Mouse (Mus musculus) skeletal muscle tissue, adult 2 months (tissue): ENCODE data around the gene Rai1.

Experiments used
- DNase-seq: peaks from one replicate; pipeline ENCODE4 v3.0.0-alpha.2; 2012; ENCODE audit warnings: low read depth, low spot score

The Rai1 gene

DNA sequence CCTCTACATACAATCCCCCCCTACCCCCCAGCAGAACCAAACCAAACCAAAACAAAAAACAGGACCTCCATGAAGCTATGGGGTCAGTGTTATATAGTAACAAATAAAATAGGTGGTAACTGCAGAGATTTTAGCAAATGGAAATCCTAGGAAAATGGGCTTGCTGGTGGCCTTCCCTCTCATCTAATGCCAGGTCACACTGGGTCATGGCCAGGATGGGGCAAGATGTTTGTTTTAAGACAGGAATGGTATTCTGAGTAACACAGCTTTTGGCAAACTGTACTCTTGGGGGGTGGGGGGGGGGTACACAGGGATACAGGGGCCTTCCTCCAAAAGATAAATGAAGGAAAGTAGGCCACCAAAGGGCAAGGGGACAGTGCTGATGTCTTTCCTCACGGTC lies 57.7 kb downstream of the Rai1 start:
- DNase-seq = no peak

DNA sequence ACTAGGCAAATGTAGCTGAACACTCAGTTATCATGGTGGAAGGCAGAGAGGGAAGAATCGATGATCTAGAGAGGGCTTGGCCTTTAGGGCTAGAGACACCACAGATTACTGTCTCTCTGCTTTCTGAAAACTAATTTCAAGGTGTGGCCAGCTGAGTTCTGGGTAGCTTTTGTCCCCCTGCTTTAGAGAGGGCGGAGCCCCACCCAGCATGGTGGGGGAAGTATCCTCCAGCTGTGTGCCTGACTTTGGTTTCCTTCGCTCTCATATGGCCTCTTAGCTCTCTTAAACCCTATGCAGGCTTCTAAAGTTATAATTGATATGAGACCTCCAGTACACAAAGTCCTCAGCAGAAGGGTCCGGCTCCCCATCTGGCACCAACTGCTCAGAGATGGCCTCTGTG lies 58.5 kb downstream of the Rai1 start:
- no peak for DNase-seq

DNA sequence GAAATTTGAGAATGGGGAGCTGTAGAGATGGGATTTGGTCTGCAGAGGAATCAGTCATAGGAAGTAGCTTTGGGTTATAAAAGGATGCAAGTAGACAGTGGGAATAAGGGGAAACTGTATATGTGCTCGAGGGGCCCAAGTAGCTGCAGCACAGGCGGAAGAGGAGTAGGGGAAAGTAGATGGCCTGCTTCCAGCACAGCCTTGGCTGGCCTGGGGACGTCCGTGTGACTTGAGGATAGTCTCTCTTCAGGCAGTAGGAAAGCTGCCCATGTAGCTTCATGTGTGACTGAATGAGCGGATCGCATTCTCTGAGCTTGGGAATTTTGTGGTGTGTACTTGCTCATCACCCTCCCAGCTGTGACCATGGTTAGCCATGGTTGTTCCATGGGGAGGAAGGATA lies 59.6 kb downstream of the Rai1 start:
- no peak for DNase-seq

DNA sequence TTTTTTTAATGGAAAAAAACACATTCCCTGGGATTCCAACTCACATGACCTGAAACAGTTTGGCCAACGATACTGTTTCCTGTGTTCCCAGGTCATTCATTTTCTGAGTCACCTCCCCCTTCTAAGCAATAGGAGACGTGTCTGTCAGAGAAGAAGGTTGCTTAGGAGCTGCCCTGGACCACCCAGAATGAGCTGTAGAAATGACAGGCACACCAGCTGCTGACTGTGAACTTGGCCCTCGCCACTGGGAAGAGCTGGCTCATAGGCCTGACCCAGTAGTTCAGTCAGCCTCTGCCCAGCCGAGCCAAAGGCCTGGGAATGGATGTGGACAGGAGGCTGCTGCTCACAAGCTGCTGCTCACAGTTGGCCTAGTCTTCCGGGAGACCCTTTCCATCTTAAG lies 60.3 kb downstream of the Rai1 start:
- peak; percentile 54 for DNase-seq

DNA sequence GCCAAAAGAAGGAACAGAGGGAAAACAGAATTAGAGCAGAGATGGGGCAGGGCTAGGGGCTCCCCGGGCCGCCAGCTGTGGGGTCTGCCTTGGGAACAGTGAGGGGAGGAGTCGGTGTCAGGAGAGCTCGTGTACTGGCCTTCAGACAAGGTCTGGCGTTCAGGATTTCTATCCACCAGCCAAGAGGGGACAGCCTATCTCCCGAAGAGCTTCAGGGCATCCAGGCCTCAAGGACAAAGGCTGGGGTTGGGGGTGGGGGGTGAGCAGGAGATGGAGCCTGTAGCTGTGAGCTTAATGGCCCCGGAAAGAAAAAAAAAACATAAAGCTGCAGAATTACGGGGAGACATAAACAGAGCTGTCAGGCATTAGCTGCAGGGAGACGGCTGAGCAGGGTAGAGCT lies 64.0 kb downstream of the Rai1 start:
- DNase-seq = no peak

DNA sequence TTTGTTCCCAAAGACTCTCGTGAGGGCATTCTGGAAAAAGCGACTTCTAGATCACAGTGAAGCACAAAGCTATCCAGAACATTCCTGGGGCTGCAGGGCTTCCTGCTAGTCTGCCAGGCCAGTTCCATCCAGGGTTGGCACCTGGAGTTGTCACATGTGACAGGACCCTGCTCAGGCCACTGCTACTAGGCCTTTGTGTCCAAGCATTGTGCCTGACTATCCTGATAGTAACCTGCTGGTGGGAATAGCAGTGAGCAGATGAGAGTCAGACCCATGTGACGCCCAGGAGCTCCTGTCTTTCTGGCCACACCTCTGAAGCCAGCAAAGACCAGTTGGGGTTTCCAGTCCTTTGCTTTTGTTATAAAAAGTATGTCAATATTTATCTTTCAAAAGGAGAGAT lies 67.3 kb downstream of the Rai1 start:
- DNase-seq = no peak

DNA sequence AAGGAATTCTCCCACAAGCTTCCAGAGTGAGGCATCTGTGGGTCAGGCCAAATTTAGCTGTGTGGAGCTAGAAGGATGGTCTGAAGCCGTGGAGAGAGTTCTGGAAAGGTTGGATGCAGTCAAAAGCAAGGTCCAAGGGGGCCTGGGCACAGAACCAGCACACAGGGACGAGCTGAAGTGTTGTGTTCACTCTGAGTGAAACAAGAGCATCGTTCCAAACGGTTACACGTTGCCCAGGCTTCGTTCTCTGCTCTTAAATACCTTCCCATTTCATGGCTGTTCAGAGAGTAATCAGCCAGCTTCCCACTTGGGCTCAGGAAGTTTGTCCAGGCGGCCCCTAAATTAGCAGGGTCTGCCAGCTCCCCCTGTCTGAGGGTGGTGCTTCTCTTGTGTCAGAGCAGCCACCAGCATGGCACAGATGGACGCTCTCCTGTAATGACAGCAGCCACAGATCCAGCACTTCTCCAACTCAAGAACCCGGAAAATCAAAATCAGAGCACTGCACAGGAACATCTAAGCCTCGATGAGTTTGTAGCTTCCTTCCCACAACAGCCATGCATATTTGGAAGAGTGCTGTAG lies 68.9 kb downstream of the Rai1 start:
- no peak for DNase-seq

DNA sequence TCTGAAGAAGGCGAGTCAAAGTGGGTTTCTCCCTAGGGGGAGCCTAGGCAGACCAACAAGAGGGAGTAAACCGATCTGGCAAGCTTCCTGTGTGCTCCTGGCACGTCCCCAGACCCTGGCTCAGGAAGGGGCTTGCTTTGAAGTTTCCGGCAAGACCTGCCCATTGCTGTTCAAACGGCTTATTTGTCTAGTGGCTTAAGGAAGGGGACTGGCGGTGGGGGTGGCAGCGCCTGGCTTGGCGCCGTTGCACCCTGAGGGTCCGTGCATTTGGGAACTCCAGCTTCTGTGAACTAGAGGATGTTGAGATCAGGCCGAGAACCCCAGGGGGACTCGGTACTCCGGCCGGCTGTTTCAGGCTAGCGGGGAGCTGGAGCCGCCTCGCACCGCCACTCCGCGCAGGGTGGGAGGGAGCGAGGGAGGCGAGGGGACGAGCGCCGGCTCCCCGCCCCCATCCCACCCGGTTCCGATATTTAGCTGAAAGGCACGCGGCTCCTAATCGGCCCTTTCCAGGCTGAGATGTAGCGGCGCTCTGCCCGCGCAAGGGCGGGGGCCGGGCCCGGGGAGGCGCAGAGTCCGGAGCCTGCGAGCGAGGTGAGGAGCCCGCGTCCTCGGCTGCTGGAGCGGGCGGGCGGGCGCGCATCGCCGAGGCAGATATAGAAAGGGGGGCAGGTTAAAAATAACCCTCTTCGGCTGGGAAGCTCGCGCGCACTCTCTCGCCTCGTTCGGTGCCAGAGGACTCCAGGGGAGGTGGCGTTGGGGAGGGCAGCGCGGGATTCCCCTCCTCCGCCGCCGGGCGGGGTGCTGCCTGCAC lies 70.8 kb downstream of the Rai1 start:
- peak; percentile 82 for DNase-seq

DNA sequence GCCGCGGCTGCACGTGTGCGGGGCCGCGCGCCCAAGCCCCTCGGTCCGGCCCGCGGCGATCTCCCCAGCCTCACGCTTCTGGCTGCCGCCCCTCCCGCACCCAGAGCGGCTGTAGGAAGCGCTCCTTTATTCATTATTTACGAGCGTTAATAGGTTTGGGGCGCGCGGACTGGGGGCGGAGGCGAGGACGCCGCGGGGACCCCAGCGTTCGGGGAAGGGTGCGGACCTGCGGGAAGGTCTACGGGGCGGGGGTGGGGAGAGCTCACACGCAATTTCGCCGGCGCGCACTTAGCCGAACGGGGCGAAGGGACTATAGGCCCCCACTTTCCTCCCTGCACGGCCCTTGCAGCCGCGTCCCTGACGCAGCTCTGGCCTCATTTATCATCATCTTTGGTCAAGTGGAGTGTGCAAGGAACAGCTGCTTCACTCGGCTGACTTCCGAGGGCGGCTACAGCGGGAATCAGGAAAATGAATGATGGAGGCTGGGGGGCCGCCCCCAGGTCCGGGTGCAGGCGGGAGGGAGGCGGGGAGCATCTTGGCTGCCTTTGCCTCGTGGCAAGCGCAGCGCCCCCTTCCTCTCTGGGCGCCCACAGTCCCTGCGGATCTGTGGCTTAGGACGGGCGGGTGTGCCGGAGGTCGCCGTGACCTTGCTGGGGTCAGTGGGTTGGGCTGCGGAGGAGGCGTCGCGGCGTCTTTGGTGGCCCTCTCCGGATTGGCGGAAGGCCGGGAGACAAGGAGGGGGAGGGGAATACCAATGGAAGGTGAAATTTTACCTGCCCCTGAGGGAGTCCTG lies 71.6 kb downstream of the Rai1 start:
- DNase-seq = peak; percentile 83

DNA sequence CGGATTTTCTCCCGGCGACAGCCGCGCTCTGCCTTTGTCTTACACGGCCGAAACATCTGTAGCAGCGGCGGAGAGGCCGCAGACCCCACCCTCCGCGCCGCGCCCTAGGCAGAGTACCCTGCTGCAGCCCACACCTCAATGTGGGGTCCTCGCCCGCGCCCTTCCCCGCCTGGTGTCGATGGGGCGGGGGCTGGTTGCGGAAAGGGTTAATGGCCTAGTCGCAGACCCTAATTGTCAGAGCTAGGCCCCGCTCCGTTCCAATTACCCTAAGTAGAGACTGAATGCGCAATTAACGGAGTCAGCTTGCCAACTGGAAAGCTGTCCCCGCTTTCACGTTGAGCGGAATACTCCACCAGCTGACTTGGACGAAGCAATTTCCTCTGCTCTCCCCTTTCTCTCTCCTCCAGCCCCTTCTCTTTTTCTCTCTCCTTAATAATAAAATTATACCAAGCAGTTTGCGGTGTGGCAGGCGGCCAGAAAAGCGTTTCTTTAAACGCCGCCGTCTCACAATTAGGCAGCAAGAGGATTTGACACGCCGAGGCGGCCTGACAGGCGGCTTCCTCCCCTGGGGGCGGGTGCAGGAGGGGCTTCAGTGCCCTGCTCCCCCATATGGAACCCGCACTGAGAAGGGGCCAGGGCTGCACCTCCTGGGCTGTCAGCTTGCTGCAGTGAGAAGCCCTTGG lies 72.3 kb downstream of the Rai1 start:
- DNase-seq = no peak

DNA sequence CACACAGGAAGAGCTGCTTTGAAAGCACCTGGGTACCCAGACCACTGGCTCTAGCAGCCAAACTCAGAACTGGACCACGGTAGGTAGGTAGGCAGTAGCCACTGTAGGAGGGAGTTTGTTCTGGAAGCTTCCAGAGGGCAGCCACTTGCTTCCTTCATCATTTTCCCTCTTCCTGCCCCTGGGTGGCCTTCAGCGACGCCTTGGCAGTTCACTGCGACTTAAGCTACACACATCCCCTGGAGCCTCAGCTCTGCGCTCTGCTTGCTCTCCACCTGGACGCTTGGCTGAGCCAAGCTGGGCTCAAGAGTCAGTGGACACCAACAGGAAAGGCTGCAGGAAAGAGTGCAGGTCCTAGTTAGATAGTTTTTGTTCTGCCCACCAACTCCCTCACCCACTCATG lies 73.2 kb downstream of the Rai1 start:
- no peak for DNase-seq

DNA sequence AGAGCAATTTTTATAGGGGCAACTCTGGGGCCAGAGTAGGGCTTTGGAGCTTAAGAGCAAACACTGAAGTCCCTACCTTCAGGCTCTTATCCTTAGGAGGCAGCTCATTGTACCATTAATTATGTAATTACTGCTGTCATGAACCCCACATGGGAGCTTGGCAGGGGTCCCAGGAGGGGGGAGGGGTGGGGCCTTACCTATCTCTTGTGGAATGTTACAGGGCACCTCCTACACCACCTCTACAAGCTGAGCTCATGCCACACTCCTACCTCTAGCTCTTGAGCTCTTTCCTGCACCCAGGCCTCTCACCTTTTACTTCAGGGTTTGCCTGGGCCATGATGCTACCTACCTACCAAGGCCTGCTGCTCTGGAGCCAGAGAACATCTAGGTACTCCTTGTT lies 73.7 kb downstream of the Rai1 start:
- no peak for DNase-seq

DNA sequence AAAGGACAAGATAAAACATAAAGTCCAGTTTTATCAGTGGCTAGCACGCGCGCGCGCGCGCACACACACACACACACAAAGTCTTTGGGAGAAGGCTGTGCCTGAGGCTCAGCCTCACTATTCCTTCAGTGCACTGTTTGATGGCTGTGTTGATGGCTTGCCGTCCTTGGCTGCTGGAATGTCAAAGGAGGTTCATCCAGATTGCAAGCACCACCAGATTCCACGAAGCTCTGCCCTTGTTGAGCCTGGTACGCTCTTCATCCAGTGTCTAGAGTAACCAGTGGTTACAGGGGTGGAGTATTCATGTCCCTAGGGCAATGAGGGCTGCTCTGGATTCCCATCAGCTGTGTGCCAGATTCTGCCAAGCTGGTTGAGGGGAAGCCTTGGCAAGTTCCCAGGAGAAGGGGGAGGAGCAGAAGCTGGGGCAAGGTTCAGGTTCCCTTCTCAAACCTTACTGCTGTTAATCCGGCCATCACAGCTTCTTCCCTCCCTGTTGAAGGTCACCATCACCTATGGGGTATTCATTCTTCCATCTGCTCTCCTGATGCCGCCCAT lies 77.4 kb downstream of the Rai1 start:
- DNase-seq = peak; percentile 72

DNA sequence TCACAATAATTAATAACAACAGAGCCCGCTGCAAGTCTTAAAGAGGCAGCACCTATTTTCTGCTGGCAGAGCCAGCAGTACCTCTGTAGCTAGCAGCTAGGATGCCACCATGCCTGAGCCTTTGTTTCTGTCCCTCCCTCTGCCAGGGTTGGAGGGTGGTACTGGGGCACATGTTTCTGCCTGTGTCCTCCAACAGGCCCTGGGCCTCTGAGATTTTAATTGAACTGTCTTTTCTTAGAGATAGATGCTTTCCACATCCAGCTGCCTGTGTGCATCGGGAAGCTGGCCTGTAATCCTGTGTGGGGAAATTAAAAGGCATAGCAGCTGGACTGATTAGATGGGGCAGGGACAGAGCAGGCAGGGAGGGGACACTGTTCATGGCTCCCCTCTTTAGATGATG lies 77.9 kb downstream of the Rai1 start:
- DNase-seq = no peak

DNA sequence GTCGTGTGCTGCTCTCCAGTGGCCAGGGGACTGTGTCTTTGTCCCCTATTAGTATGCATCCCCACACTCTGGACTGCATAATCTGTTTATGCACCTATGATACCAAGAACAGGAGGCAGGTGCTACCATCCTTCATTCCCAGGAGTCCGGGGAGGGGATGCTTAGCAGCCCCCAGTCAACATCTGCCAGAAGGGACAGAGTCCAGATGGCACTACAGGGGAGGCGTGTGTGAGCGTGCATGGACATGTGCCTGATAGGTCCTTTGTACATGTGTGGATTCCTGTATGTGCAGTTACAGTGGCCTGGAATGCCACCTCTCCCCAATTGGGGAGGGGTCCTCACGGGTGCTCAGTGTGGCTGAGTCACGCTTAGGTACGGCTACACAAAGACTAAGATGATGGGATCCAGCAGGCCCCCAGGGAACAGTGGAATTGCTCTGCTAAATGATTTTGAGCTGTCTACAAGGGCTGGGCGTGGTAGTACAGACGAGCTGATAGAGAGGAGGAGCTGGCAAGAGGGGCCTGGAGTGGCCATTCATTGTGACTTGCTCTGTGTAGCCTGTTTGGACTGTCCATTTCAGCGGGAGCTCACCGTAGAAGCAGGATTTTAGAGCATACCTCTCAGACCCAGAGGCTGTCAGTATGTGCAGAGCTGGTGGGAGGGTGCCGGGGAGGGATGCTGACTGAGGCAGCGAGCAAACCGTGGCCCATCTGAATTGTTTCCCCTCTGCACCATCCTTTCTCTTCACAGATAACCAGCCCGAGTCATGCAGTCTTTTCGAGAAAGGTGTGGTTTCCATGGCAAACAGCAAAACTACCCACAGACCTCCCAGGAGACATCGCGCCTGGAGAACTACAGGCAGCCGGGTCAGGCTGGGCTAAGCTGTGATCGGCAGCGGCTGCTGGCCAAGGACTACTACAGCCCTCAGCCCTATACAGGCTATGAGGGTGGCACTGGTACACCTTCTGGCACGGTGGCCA lies 79.8 kb downstream of the Rai1 start:
- DNase-seq = no peak

DNA sequence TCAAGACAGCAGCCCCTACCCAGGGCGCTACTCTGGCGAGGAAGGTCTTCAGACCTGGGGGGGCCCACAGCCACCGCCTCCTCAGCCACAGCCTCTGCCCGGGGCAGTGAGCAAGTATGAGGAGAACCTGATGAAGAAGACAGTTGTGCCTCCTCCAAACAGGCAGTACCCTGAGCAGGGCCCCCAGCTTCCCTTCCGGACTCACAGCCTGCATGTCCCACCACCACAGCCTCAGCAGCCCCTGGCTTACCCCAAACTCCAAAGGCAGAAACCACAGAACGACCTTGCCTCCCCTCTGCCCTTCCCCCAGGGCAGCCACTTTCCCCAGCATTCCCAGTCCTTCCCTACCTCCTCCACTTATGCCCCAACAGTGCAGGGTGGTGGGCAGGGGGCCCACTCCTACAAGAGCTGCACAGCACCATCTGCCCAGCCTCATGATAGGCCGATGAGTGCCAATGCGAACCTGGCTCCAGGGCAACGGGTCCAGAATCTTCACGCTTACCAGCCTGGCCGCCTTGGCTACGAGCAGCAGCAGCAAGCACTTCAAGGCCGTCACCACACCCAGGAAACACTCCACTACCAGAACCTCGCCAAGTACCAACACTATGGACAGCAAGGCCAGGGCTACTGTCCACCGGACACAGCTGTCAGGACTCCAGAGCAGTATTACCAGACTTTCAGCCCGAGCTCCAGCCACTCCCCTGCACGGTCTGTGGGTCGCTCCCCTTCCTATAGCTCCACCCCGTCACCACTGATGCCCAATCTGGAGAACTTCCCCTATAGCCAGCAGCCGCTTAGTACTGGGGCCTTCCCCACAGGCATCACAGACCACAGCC lies 80.8 kb downstream of the Rai1 start:
- no peak for DNase-seq

DNA sequence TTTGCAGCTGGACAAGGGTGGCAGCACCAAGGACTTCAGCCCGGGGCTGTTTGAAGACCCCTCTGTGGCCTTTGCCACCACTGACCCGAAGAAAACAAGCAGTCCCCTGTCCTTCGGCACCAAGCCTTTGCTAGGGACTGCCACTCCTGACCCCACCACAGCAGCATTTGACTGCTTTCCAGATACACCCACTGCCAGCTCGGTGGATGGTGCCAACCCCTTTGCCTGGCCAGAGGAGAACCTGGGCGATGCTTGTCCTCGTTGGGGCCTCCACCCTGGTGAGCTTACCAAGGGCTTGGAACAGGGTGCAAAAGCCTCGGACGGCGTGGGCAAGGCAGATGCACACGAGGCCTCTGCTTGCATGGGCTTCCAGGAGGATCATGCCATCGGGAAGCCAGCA lies 82.3 kb downstream of the Rai1 start:
- DNase-seq = no peak

DNA sequence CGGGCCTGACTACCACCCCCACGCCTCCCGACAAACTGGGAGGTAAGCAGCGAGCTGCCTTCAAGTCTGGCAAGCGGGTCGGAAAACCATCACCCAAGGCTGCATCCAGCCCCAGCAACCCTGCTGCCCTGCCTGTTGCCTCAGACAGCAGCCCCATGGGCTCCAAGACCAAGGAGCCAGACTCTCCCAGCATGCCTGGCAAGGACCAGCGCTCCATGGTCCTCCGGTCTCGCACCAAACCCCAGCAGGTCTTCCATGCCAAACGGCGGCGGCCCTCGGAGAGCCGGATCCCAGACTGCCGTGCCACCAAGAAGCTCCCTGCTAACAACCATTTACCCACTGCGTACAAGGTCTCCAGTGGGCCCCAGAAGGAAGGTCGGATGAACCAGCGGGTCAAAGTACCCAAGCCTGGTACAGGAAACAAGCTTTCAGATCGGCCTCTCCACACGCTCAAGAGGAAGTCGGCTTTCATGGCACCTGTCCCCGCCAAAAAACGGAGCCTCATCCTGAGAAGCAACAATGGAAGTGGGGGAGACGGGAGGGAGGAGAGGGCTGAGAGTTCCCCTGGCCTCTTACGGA lies 83.6 kb downstream of the Rai1 start:
- no peak for DNase-seq

DNA sequence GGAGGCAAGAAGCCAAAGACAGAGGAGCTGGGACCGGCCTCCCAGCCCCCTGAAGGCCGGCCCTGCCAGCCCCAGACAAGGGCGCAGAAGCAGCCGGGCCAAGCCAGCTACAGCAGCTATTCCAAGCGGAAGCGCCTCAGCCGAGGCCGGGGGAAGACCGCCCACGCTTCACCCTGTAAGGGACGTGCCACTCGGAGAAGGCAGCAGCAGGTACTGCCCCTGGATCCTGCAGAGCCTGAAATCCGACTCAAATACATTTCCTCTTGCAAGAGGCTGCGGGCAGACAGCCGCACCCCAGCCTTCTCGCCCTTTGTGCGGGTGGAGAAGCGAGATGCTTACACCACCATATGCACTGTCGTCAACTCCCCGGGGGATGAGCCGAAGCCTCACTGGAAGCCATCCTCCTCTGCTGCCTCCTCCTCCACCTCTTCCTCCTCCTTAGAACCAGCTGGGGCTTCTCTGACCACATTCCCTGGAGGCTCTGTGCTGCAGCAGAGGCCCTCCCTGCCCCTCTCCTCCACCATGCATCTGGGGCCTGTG lies 84.8 kb downstream of the Rai1 start:
- DNase-seq = no peak
